Mouse (Mus musculus) hindbrain, embryonic 12.5 days (tissue): ENCODE measurements around the gene Tcirg1. TPM values are rescaled to one million over a fixed set of nuclear protein-coding genes. Genes with fewer than 3 reads are reported as not detected.

Source experiments
- ATAC-seq: fragments of 200-750 bp; cut with Nextera tagmentation; 2 replicates; pipeline ENCODE4 v1.8.0; 2017; ENCODE audit warnings: moderate TSS enrichment; ENCODE audit not compliant: low FRiP score
- H3K27ac ChIP-seq: fragments of 300-500 bp; sonication (generic); 2 replicates; pipeline ENCODE4 v1.5.1; 2016; ENCODE audit warnings: mild to moderate bottlenecking
- H3K27me3 ChIP-seq: fragments of 300-500 bp; sonication (generic); 2 replicates; pipeline ENCODE4 v1.6.1; 2016; ENCODE audit warnings: mild to moderate bottlenecking
- H3K36me3 ChIP-seq: fragments of 300-500 bp; sonication (generic); 2 replicates; pipeline ENCODE4 v1.6.1; 2016; ENCODE audit warnings: mild to moderate bottlenecking
- H3K4me1 ChIP-seq: fragments of 300-500 bp; sonication (generic); 2 replicates; pipeline ENCODE4 v1.6.1; 2016
- H3K4me2 ChIP-seq: fragments of 300-500 bp; sonication (generic); replicated peaks from 2 replicates; pipeline ENCODE4 v1.6.1; 2016; ENCODE audit warnings: mild to moderate bottlenecking
- H3K4me3 ChIP-seq: fragments of 300-500 bp; sonication (generic); 2 replicates; pipeline ENCODE4 v1.5.1; 2016; ENCODE audit warnings: mild to moderate bottlenecking
- H3K9ac ChIP-seq: fragments of 300-500 bp; sonication (generic); 2 replicates; pipeline ENCODE4 v1.6.1; 2016; ENCODE audit warnings: mild to moderate bottlenecking, moderate library complexity
- H3K9me3 ChIP-seq: fragments of 300-500 bp; sonication (generic); replicated peaks from 2 replicates; pipeline ENCODE4 v1.6.1; 2016; ENCODE audit warnings: mild to moderate bottlenecking
- WGBS: fragments of 180-500 bp; shearing (Covaris S2); methylation state at CpG from one replicate; pipeline ENCODE4 v1.1.7; 2016; 5-methylcytosine and 5-hydroxymethylcytosine counted together
- polyA plus RNA-seq: library from polyadenylated mRNA; unstranded; fragments of >200 nt; fragmentation: Nextera tagmentation; extraction: Ambion mirVana; gene quantifications from 2 replicates; pipeline ENCODE4 v1.2.1, GENCODE M21; 2016

Gene Tcirg1
- polyA plus RNA-seq, 1 experiment from 2014 or later, result 24.9 TPM

GRCm38 (mm10) chr19:3924868-3925267 is 17.9 kb upstream of the Tcirg1 start:
- H3K9me3 ChIP-seq, result no peaks in the 10 kb centered on the region
- H3K36me3 ChIP-seq, result no peaks in the 10 kb centered on the region
- no peak for ATAC-seq
- no peak overlapping the region for H3K9ac ChIP-seq
- no peaks in the 10 kb centered on the region for H3K27me3 ChIP-seq
- no peak overlapping the region for H3K4me2 ChIP-seq
- H3K4me3 ChIP-seq, result no peak overlapping the region
- no peak overlapping the region for H3K27ac ChIP-seq
- H3K4me1 ChIP-seq, result peaks cover 14% of the 10 kb centered on the region
- 93% methylated on average over 7 of the region's 7 CpGs for WGBS

- no peak overlapping the region for H3K4me2 ChIP-seq
- H3K9me3 ChIP-seq, result no peaks in the 10 kb centered on the region
- no peaks in the 10 kb centered on the region for H3K27me3 ChIP-seq
- WGBS, result 75% methylated on average over 8 of the region's 8 CpGs
- H3K36me3 ChIP-seq, result no peaks in the 10 kb centered on the region
- H3K4me1 ChIP-seq, result peaks cover 8% of the 10 kb centered on the region
- H3K27ac ChIP-seq, result no peak overlapping the region
- H3K4me3 ChIP-seq, result no peak overlapping the region
- ATAC-seq, result no peak
- H3K9ac ChIP-seq, result no peak overlapping the region
These were observed 17.3 kb upstream of the Tcirg1 start for GRCm38 (mm10) chr19:3924190-3924589.

- Histone ChIP-seq H3K27ac (no peak overlapping the region), H3K4me2 (no peak overlapping the region), H3K27me3 (no peaks in the 10 kb centered on the region), H3K36me3 (no peaks in the 10 kb centered on the region), H3K9ac (no peak overlapping the region), H3K4me3 (no peak overlapping the region), H3K9me3 (no peaks in the 10 kb centered on the region), H3K4me1 (0 out of 2 replicates have a peak, but pooled peaks cover 3% of the 10 kb centered on the region)
- WGBS, result 51% methylated on average over 13 of the region's 13 CpGs
- ATAC-seq, result no peak
These were observed 16.7 kb upstream of the Tcirg1 start for GRCm38 (mm10) chr19:3923586-3923985.

DNA sequence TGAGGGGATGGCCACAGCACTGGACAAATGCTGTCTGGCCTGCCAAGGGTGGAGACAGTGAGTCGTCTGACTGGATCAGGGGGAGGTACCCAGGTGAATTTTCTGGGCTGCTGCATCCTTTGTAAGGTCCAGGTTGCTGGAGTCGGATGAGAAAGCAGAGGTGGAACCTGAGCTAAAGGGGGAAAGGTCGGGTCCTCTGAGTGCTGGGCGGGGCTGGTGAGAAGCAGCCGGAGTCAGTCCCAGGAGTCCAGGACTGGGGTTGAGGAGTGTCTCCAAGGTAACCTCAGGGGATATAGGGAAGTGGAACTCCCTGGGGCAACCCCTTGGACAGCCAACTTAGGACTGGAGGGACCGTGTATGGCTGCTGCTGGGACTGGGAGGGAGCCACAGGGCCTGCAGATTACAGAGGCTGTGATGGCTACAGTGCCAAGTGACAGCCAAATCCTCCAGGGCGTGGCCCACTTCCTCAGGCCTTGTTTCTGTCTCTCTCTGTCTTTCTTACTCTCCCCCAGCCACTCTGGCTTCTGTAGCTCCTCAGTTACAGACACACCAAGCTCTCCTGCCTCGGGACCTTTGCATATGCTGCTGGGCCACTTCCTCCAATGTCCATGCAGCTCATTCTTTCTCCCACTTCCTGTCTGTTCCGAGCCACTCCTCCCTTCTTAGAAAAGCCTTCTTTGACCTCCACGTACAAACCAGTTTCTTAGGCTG is 15.9 kb upstream of the Tcirg1 start:
- Histone ChIP-seq H3K27me3 (no peaks in the 10 kb centered on the region), H3K4me2 (no peak overlapping the region), H3K27ac (no peak overlapping the region), H3K9ac (no peak overlapping the region), H3K36me3 (no peaks in the 10 kb centered on the region), H3K4me3 (no peak overlapping the region), H3K9me3 (no peaks in the 10 kb centered on the region), H3K4me1 (0 out of 2 replicates have a peak, but pooled peaks cover 3% of the 10 kb centered on the region)
- no peak for ATAC-seq
- 61% methylated on average over 10 of the region's 10 CpGs for WGBS

DNA sequence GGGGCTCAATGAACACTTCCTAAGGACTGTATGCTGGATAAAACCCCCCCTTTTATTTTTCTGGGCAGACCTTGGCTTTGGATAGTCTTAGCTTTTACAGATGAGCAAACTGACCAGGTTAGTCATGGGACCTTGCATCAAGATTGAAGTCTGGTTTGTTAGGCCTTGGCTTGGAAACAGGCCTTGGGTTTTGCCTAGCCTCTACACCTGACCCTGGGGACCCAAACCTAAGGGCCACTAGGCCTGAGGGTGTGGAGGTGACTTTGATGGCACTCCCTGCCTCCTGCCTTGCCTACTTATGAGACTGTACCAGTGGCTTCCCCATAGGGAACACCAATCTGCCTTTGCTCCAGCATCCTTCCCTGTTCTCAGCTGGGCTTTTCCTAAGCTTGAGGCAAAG is 13.0 kb upstream of the Tcirg1 start:
- no peak overlapping the region for H3K27ac ChIP-seq
- 0 out of 2 replicates have a peak, but pooled peaks cover 3% of the 10 kb centered on the region for H3K4me1 ChIP-seq
- H3K9ac ChIP-seq, result no peak overlapping the region
- no peak for ATAC-seq
- no peaks in the 10 kb centered on the region for H3K36me3 ChIP-seq
- H3K9me3 ChIP-seq, result no peaks in the 10 kb centered on the region
- no peaks in the 10 kb centered on the region for H3K27me3 ChIP-seq
- H3K4me2 ChIP-seq, result no peak overlapping the region
- H3K4me3 ChIP-seq, result no peak overlapping the region

DNA sequence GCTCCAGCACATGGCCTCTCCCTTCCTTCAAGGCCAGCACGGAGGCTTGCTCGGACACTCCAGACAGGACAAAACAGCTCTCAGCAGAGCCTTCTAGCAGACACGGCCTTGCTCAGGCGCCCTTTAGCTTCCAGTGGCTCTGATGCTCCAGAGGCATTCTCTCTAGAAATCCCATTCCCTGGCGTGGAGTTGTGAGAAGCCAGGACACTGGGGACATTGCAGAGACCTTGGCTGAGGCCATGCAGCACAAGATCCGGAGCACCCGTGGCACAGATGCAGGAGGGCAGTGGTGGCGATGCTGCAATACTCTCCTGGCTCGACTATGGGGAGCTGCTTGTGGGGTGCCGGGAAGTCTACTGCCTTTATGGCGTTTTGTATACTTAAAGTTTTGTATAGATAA is 9.8 kb upstream of the Tcirg1 start:
- no peak for ATAC-seq
- WGBS, result 79% methylated on average over 11 of the region's 11 CpGs
- no peak overlapping the region for H3K4me2 ChIP-seq
- H3K27ac ChIP-seq, result no peak overlapping the region
- H3K36me3 ChIP-seq, result no peaks in the 10 kb centered on the region
- peaks cover 12% of the 10 kb centered on the region for H3K4me1 ChIP-seq
- H3K9me3 ChIP-seq, result no peaks in the 10 kb centered on the region
- no peaks in the 10 kb centered on the region for H3K27me3 ChIP-seq
- no peak overlapping the region for H3K9ac ChIP-seq
- no peak overlapping the region for H3K4me3 ChIP-seq

DNA sequence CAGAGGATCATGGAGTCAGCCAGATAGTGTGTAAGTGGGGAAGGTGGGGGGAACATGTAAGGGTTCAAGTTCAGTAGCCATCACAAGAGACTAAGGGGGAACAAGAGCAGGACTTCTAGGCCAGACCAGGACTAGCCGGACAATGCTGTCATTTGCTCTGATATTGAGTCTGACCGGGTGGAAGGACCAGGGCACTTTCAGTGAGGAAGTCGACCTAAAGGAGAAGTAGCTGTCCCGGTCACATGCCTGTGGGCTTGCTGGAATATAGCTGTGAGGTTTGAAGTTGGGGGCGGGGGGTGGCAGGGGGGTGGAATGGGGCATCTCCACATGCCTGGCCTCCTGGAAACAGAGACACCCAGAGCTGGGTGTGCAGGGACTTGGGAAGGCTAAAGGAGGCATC is 7.6 kb upstream of the Tcirg1 start:
- H3K9me3 ChIP-seq, result no peaks in the 10 kb centered on the region
- ATAC-seq, result no peak
- H3K27ac ChIP-seq, result no peak overlapping the region
- H3K36me3 ChIP-seq, result peaks cover 17% of the 10 kb centered on the region
- H3K9ac ChIP-seq, result no peak overlapping the region
- no peak overlapping the region for H3K4me2 ChIP-seq
- no peak overlapping the region for H3K4me3 ChIP-seq
- WGBS, result 89% methylated on average over 5 of the region's 5 CpGs
- H3K4me1 ChIP-seq, result peaks cover 19% of the 10 kb centered on the region
- H3K27me3 ChIP-seq, result no peaks in the 10 kb centered on the region

GRCm38 (mm10) chr19:3913692-3914091 is 6.8 kb upstream of the Tcirg1 start:
- Histone ChIP-seq H3K27ac (no peak overlapping the region), H3K36me3 (peaks cover 26% of the 10 kb centered on the region), H3K9me3 (no peaks in the 10 kb centered on the region), H3K9ac (peak overlapping the region; percentile 63; the same call in 1 of the 2 replicates), H3K4me3 (peak overlapping the region; percentile 74), H3K4me1 (peaks cover 19% of the 10 kb centered on the region), H3K4me2 (peak overlapping the region; percentile 65), H3K27me3 (no peaks in the 10 kb centered on the region)
- ATAC-seq, result no peak
- 89% methylated on average over 8 of the region's 8 CpGs for WGBS

GRCm38 (mm10) chr19:3912337-3913204 is 5.6 kb upstream of the Tcirg1 start, which contains the start of gene Ndufs8:
Gene Ndufs8 (minus strand): TSS chr19:3912774.
- Histone ChIP-seq H3K27ac (peak within 1 kb of the TSS; percentile 82), H3K4me2 (peak within 1 kb of the TSS; percentile 65), H3K9me3 (no peaks in the 10 kb centered on the region), H3K36me3 (peaks cover 37% of the 10 kb centered on the region), H3K9ac (peak within 1 kb of the TSS; percentile 68), H3K27me3 (no peaks in the 10 kb centered on the region), H3K4me3 (peak within 1 kb of the TSS; percentile 74), H3K4me1 (peaks cover 20% of the 10 kb centered on the region)
- ATAC-seq, result peak; percentile 99
- under 1% methylated on average over 43 of the region's 43 CpGs for WGBS

DNA sequence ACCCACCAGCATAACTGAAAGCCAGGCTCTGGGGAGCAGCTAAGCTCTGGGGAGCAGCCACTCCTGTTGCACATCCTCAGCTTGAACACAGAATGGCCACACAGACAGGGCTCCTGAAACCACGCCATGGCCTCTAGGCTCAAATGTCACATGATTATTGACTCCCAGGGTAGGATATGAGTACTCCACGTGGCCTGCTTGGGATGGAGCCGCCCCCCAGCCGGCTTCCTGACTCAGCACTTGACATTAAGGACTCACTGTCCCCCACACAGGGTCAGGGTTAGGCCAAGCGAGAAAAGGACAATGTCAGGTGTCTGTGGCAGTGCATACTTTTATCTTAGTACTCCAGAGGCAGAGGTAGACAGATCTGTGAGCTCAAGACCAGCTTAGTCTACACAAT is 3.3 kb upstream of the Tcirg1 start:
- H3K27me3 ChIP-seq, result no peaks in the 10 kb centered on the region
- no peak overlapping the region for H3K4me2 ChIP-seq
- no peak overlapping the region for H3K4me3 ChIP-seq
- H3K9ac ChIP-seq, result no peak overlapping the region
- no peaks in the 10 kb centered on the region for H3K9me3 ChIP-seq
- ATAC-seq, result no peak
- WGBS, result 77% methylated on average over 5 of the region's 5 CpGs
- H3K27ac ChIP-seq, result no peak overlapping the region
- peaks cover 39% of the 10 kb centered on the region for H3K4me1 ChIP-seq
- H3K36me3 ChIP-seq, result peaks cover 38% of the 10 kb centered on the region

DNA sequence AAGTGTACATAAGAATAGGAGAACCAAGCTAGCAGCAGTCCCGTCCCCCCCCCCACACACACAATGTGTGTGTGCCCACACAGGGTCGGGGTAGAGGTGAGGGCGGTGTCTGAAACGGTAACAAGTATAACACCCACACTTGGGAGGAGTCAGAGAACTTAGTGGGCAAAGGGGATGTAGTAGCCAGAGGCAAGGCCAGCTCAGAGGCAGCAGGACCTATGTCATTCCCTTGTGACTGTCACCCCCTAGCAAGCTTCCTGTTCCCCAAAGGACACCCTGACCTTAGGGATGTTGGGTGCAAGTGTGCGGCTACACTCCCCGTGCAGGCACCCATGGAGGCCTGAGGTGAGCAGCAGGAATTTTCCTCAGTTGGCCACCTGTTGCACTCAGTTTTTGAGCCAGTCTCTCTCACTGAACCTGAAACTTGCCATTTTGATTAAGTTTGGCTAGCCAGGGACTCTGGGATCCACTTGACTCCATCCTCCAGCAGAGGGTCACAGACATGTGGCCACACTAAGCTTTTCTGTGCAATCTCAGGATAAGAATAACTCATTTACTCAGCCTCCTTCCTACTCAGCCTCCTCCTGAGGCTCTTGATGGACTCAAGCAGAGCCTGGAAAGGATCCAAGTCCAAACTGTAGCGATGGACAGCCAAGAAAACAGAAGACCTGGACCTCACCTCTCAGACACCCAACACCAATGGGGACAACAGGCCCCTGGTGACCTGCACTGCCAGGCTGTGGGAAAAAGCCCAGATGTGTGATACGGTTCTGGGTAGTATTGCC is 1.1 kb upstream of the Tcirg1 start:
- Histone ChIP-seq H3K4me2 (peak overlapping the region; percentile 65; the same call in 1 of the 2 replicates), H3K27me3 (no peaks in the 10 kb centered on the region; the same call in 1 of the 2 replicates), H3K27ac (no peak overlapping the region), H3K4me3 (0 out of 2 replicates have a peak overlapping the region, but pooled peaks have one; percentile 42), H3K4me1 (peaks cover 35% of the 10 kb centered on the region), H3K9me3 (no peaks in the 10 kb centered on the region), H3K36me3 (peaks cover 38% of the 10 kb centered on the region), H3K9ac (no peak overlapping the region)
- WGBS, result 79% methylated on average over 8 of the region's 8 CpGs
- ATAC-seq, result no peak

GRCm38 (mm10) chr19:3906326-3906725 is 607 bp downstream of the Tcirg1 start:
- ATAC-seq, result 0 out of 2 replicates have a peak, but pooled peaks have one; percentile 1
- 41% methylated on average over 10 of the region's 10 CpGs for WGBS

More at GRCm38 (mm10) chr19:3906326-3906725, 607 bp downstream of the Tcirg1 start:
- peaks cover 26% of the 10 kb centered on the region for H3K4me1 ChIP-seq
- H3K36me3 ChIP-seq, result peaks cover 41% of the 10 kb centered on the region
- no peaks in the 10 kb centered on the region for H3K9me3 ChIP-seq
- no peaks in the 10 kb centered on the region; the same call in 1 of the 2 replicates for H3K27me3 ChIP-seq
- H3K4me2 ChIP-seq, result peak overlapping the region; percentile 65
- peak overlapping the region; percentile 62 for H3K9ac ChIP-seq
- peak overlapping the region; percentile 42 for H3K4me3 ChIP-seq
- peak overlapping the region; percentile 70; the same call in 1 of the 2 replicates for H3K27ac ChIP-seq
